Mouse (Mus musculus): ENCODE results near the gene Polr2f.

GRCm38 (mm10) chr15:79109321-79109934 is 31.4 kb upstream of the Polr2f start:
- TF ChIP-seq CTCF (IDR thresholded peaks at IDR 0.05; ENCODE audit: extremely low read depth, insufficient read length, insufficient replicate concordance, low read depth, low read length) (no peak), POLR2A (IDR thresholded peaks at IDR 0.05; ENCODE audit: low read depth, low read length) (peak; percentile 23; the same call in 1 of the 2 replicates)
